23 mouse cellular contexts compared by ENCODE assay signal in genomic region chr5:122903165-122903564, GRCm38 (mm10). TPM values are rescaled to one million over a fixed set of nuclear protein-coding genes. Genes with fewer than 3 reads are reported as not detected.
DNase-seq lines count a peak whose midpoint lies in the region; ATAC-seq and TF ChIP-seq lines count a peak whose summit lies in the region.
"Had no signal": no experiment of that assay in that cellular context is flagged by ENCODE, and none has a peak within 500 bp of the region (broad histone marks: within the 10 kb centered on the region; RNA-seq: fewer than 3 reads in every experiment).

No protein-coding gene starts in this region.

- no peak for TF ChIP-seq CTCF in liver, embryonic 14.5 days (IDR thresholded peaks at IDR 0.05; ENCODE audit: low read depth)
- TF ChIP-seq CTCF in hindbrain, postnatal 0 days (IDR thresholded peaks at IDR 0.05; ENCODE audit: low read depth) = no peak

- H3K36me3 ChIP-seq in embryonic facial prominence, embryonic 11.5 days (replicated peaks; ENCODE audit: control insufficient read depth, insufficient read depth, low read depth, low read length) = no peaks in the 10 kb centered on the region
- H3K36me3 ChIP-seq in embryonic facial prominence, embryonic 10.5 days (replicated peaks) = no peaks in the 10 kb centered on the region
- no peaks in the 10 kb centered on the region for H3K36me3 ChIP-seq in liver, embryonic 14.5 days (replicated peaks; ENCODE audit: control insufficient read depth, insufficient read depth, low read depth)
- H3K36me3 ChIP-seq in hindbrain, postnatal 0 days (ENCODE audit: insufficient read depth, low read length) = no peaks in the 10 kb centered on the region
- H3K36me3 ChIP-seq: embryonic facial prominence, embryonic 13.5 days; forebrain, embryonic 12.5 days; heart, embryonic 15.5 days; hindbrain, embryonic 13.5 days had no signal

- no peak overlapping the region for H3K27ac ChIP-seq in embryonic facial prominence, embryonic 11.5 days (replicated peaks; ENCODE audit: low read depth, low read length)
- no peak overlapping the region for H3K27ac ChIP-seq in embryonic facial prominence, embryonic 10.5 days (replicated peaks)
- no peak overlapping the region; the same call in 1 of the 2 replicates for H3K27ac ChIP-seq in liver, embryonic 14.5 days
- H3K27ac ChIP-seq in hindbrain, postnatal 0 days = no peak overlapping the region
- H3K27ac ChIP-seq: embryonic facial prominence, embryonic 13.5 days; forebrain, embryonic 12.5 days; heart, adult 2 months; heart, embryonic 15.5 days; hindbrain, embryonic 13.5 days had no signal

- peak; percentile 69 for TF ChIP-seq EP300 in liver, embryonic 14.5 days (IDR thresholded peaks at IDR 0.05; ENCODE audit: low read depth)

- no peak for ATAC-seq in embryonic facial prominence, embryonic 11.5 days (replicated peaks; ENCODE audit: insufficient number of reproducible peaks, low FRiP score, low TSS enrichment, low read depth)
- ATAC-seq in common myeloid progenitor, adult 5-6 weeks (replicated peaks; ENCODE audit: low read depth, poor library complexity, severe bottlenecking) = peak; percentile 30
- ATAC-seq in liver, embryonic 14.5 days (ENCODE audit: insufficient read depth) = no peak
- peak; percentile 29 for ATAC-seq in megakaryocyte progenitor cell, adult 5-6 weeks (replicated peaks; ENCODE audit: poor library complexity)
- ATAC-seq in hindbrain, postnatal 0 days = no peak
- ATAC-seq: forebrain, embryonic 16.5 days had no signal

- H3K9ac ChIP-seq in embryonic facial prominence, embryonic 11.5 days (replicated peaks; ENCODE audit: low read length) = no peak overlapping the region
- no peak overlapping the region; the same call in 1 of the 2 replicates for H3K9ac ChIP-seq in liver, embryonic 14.5 days (replicated peaks)
- H3K9ac ChIP-seq in hindbrain, postnatal 0 days (replicated peaks; ENCODE audit: low read length) = no peak overlapping the region
- H3K9ac ChIP-seq: embryonic facial prominence, embryonic 13.5 days; forebrain, embryonic 12.5 days; heart, embryonic 15.5 days; hindbrain, embryonic 13.5 days had no signal

- no peak overlapping the region for H3K4me3 ChIP-seq in embryonic facial prominence, embryonic 11.5 days (ENCODE audit: low read depth, low read length)
- no peak overlapping the region for H3K4me3 ChIP-seq in embryonic facial prominence, embryonic 10.5 days
- H3K4me3 ChIP-seq in liver, embryonic 14.5 days (ENCODE audit: insufficient read depth in 1 of 2, low read depth in 2 of 2, low read length in 2 of 2) = no peak overlapping the region
- no peak overlapping the region for H3K4me3 ChIP-seq in hindbrain, postnatal 0 days (ENCODE audit: low read length)
- H3K4me3 ChIP-seq: embryonic facial prominence, embryonic 13.5 days; forebrain, embryonic 12.5 days; heart, adult 2 months; heart, embryonic 15.5 days; hindbrain, embryonic 13.5 days had no signal

- DNase-seq in embryonic facial prominence, embryonic 11.5 days (ENCODE audit: low spot score) = peak; percentile 31
- no peak for DNase-seq in embryonic facial prominence, embryonic 10.5 days (ENCODE audit: low spot score)
- DNase-seq in liver, embryonic 14.5 days (ENCODE audit: low read depth in 3 of 3, low spot score in 3 of 3) = no peak
- no peak for DNase-seq in embryo, embryonic 10 days (ENCODE audit: low spot score)
- no peak for DNase-seq in hindbrain, postnatal 0 days (ENCODE audit: low spot score)
- DNase-seq in ovary, postnatal 14 days (ENCODE audit: low spot score) = no peak
- DNase-seq: adrenal gland, adult 2 months; adrenal gland, postnatal 36 days; cerebellum, adult 11 months; cerebellum, adult 8-10 months; cerebellum, postnatal 25 days; embryo, embryonic 11 days; gastrocnemius, postnatal 10 days; heart, adult 2 months; heart, postnatal 14 days had no signal

- H3K4me1 ChIP-seq in embryonic facial prominence, embryonic 11.5 days (ENCODE audit: control insufficient read depth, insufficient read depth, low read length) = no peaks in the 10 kb centered on the region
- peaks cover 24% of the 10 kb centered on the region for H3K4me1 ChIP-seq in embryonic facial prominence, embryonic 10.5 days
- peaks cover 14 to 41% of the 10 kb centered on the region in 2 experiments for H3K4me1 ChIP-seq in liver, embryonic 14.5 days (replicated peaks; ENCODE audit: control insufficient read depth in 2 of 2, insufficient read depth in 2 of 2, low read length in 1 of 2)
- peaks cover 8% of the 10 kb centered on the region; the same call in 1 of the 2 replicates for H3K4me1 ChIP-seq in hindbrain, postnatal 0 days (ENCODE audit: insufficient read depth, low read length)

- no peak overlapping the region for H3K4me2 ChIP-seq in embryonic facial prominence, embryonic 11.5 days (ENCODE audit: low read depth, low read length)
- H3K4me2 ChIP-seq in liver, embryonic 14.5 days (ENCODE audit: low read depth) = peak overlapping the region; percentile 6; the same call in 1 of the 2 replicates
- no peak overlapping the region for H3K4me2 ChIP-seq in hindbrain, postnatal 0 days (ENCODE audit: low read depth, low read length)
- H3K4me2 ChIP-seq: embryonic facial prominence, embryonic 13.5 days; forebrain, embryonic 12.5 days; heart, embryonic 11.5 days; heart, embryonic 15.5 days; hindbrain, embryonic 13.5 days had no signal

- no peaks in the 10 kb centered on the region for H3K9me3 ChIP-seq in embryonic facial prominence, embryonic 11.5 days (replicated peaks; ENCODE audit: control insufficient read depth, low read length)
- no peaks in the 10 kb centered on the region for H3K9me3 ChIP-seq in embryonic facial prominence, embryonic 10.5 days
- no peaks in the 10 kb centered on the region for H3K9me3 ChIP-seq in liver, embryonic 14.5 days (ENCODE audit: control insufficient read depth, low read length)
- H3K9me3 ChIP-seq in hindbrain, postnatal 0 days (ENCODE audit: low read length) = no peaks in the 10 kb centered on the region
- H3K9me3 ChIP-seq: embryonic facial prominence, embryonic 13.5 days; forebrain, embryonic 12.5 days; heart, embryonic 15.5 days; hindbrain, embryonic 13.5 days had no signal

- WGBS in embryonic facial prominence, embryonic 11.5 days = 49% methylated on average over 5 of the region's 5 CpGs
- WGBS in embryonic facial prominence, embryonic 10.5 days = 61% methylated on average over 5 of the region's 5 CpGs
- 12% methylated on average over 5 of the region's 5 CpGs for WGBS in liver, embryonic 14.5 days (ENCODE audit: insufficient replicate concordance)
- 83% methylated on average over 5 of the region's 5 CpGs for WGBS in hindbrain, postnatal 0 days

- H3K27me3 ChIP-seq in embryonic facial prominence, embryonic 11.5 days (ENCODE audit: control insufficient read depth, insufficient read depth, low read length) = no peaks in the 10 kb centered on the region
- 0 out of 2 replicates have a peak, but pooled peaks cover 4% of the 10 kb centered on the region for H3K27me3 ChIP-seq in embryonic facial prominence, embryonic 10.5 days (replicated peaks; ENCODE audit: low read depth, poor library complexity, severe bottlenecking)
- no peaks in the 10 kb centered on the region for H3K27me3 ChIP-seq in liver, embryonic 14.5 days (ENCODE audit: control insufficient read depth, insufficient read depth, low read length)
- no peaks in the 10 kb centered on the region for H3K27me3 ChIP-seq in hindbrain, postnatal 0 days (ENCODE audit: insufficient read depth, low read length)
- H3K27me3 ChIP-seq: embryonic facial prominence, embryonic 13.5 days; forebrain, embryonic 12.5 days; heart, embryonic 15.5 days; hindbrain, embryonic 13.5 days had no signal

RNA-seq across cellular contexts. Expression of gene Rnf34, which starts 53.3 kb away (rescaled TPM):
- 49.7 and 50.6 TPM in 2 replicates for polyA plus RNA-seq in embryonic facial prominence, embryonic 11.5 days (2014; fragmentation: Nextera tagmentation; extraction: Ambion mirVana)
- 48.5 and 48.7 TPM in 2 replicates for polyA plus RNA-seq in embryonic facial prominence, embryonic 10.5 days (2016; fragmentation: Nextera tagmentation; extraction: Ambion mirVana)
- 15.3 and 23.0 TPM in 2 replicates for total RNA-seq in common myeloid progenitor, adult 5-6 weeks (2017)
- 5.4 and 6.6 TPM in 2 replicates for polyA plus RNA-seq in liver, embryonic 14.5 days (2012; rRNA removed)
- 12.2 and 13.2 TPM in 2 replicates for polyA plus RNA-seq in liver, embryonic 14.5 days (2014; fragmentation: Nextera tagmentation; extraction: Ambion mirVana)
- total RNA-seq in megakaryocyte progenitor cell, adult 5-6 weeks (2015) = 7.9 and 10.1 TPM in 2 replicates
- 12.7 and 15.6 TPM in 2 replicates for total RNA-seq in megakaryocyte progenitor cell, adult 5-6 weeks (2017)
- total RNA-seq in hindbrain, postnatal 0 days (2014; rRNA removed) = 23.8 and 37.2 TPM in 2 replicates
- 43.0 and 46.2 TPM in 2 replicates for polyA plus RNA-seq in hindbrain, postnatal 0 days (2015; fragmentation: Nextera tagmentation; extraction: Ambion mirVana)

Comparison
In these comparisons a context has a peak if more than half of its experiments do, and no peak if none do; other contexts are left out.
1. ATAC-seq: peak in common myeloid progenitor, adult 5-6 weeks (single experiment) and megakaryocyte progenitor cell, adult 5-6 weeks (single experiment); none in embryonic facial prominence, embryonic 11.5 days (single experiment), liver, embryonic 14.5 days (single experiment) and hindbrain, postnatal 0 days (single experiment).